Mouse (Mus musculus) embryonic facial prominence, embryonic 11.5 days (tissue): ENCODE results near the gene Serinc3. TPM values are rescaled to one million over a fixed set of nuclear protein-coding genes. Genes with fewer than 3 reads are reported as not detected.

Source experiments
- ATAC-seq: fragments of 200-750 bp; cut with Nextera tagmentation; replicated peaks from 2 replicates; pipeline ENCODE4 v1.8.0; 2017; ENCODE audit warnings: low read depth; ENCODE audit not compliant: insufficient number of reproducible peaks, low FRiP score, low TSS enrichment
- DNase-seq: peaks from one replicate; pipeline ENCODE4 v3.0.0-alpha.2; 2015; ENCODE audit warnings: low spot score
- H3K27ac ChIP-seq: fragments of 300-500 bp; sonication (generic); replicated peaks from 2 replicates; pipeline ENCODE4 v1.5.1; 2014; ENCODE audit warnings: mild to moderate bottlenecking, low read depth, low read length, control low read depth
- H3K27me3 ChIP-seq: fragments of 300-500 bp; sonication (generic); 2 replicates; pipeline ENCODE4 v1.6.1; 2014; ENCODE audit warnings: mild to moderate bottlenecking, low read length, moderate library complexity, mixed read lengths; ENCODE audit not compliant: control insufficient read depth, insufficient read depth
- H3K36me3 ChIP-seq: fragments of 300-500 bp; sonication (generic); replicated peaks from 2 replicates; pipeline ENCODE4 v1.6.1; 2014; ENCODE audit warnings: low read depth, mild to moderate bottlenecking, low read length, moderate library complexity, mixed read lengths; ENCODE audit not compliant: control insufficient read depth, insufficient read depth
- H3K4me1 ChIP-seq: fragments of 300-500 bp; sonication (generic); 2 replicates; pipeline ENCODE4 v1.6.1; 2014; ENCODE audit warnings: low read length, mixed read lengths; ENCODE audit not compliant: control insufficient read depth, insufficient read depth
- H3K4me2 ChIP-seq: fragments of 300-500 bp; sonication (generic); 2 replicates; pipeline ENCODE4 v1.6.1; 2014; ENCODE audit warnings: low read depth, mild to moderate bottlenecking, control low read depth, low read length, moderate library complexity
- H3K4me3 ChIP-seq: fragments of 300-500 bp; sonication (generic); 2 replicates; pipeline ENCODE4 v1.5.1; 2014; ENCODE audit warnings: low read depth, low read length, control low read depth
- H3K9ac ChIP-seq: fragments of 300-500 bp; sonication (generic); replicated peaks from 2 replicates; pipeline ENCODE4 v1.6.1; 2014; ENCODE audit warnings: mild to moderate bottlenecking, control low read depth, low read length
- H3K9me3 ChIP-seq: fragments of 300-500 bp; sonication (generic); replicated peaks from 2 replicates; pipeline ENCODE4 v1.6.1; 2016; ENCODE audit warnings: mild to moderate bottlenecking, low read length, inconsistent platforms, mixed read lengths; ENCODE audit not compliant: control insufficient read depth
- WGBS: fragments of 180-500 bp; shearing (Covaris S2); extraction: QIAGEN DNeasy Blood & Tissue Kit; methylation state at CpG from one replicate; pipeline ENCODE4 v1.1.7; 2014; 5-methylcytosine and 5-hydroxymethylcytosine counted together
- polyA plus RNA-seq: library from polyadenylated mRNA; unstranded; fragments of >200 nt; fragmentation: Nextera tagmentation; extraction: Ambion mirVana; gene quantifications from 2 replicates; pipeline ENCODE4 v1.2.1, GENCODE M21; 2014

Gene Serinc3
- polyA plus RNA-seq, 1 experiment from 2014 or later: 26.0 TPM

DNA sequence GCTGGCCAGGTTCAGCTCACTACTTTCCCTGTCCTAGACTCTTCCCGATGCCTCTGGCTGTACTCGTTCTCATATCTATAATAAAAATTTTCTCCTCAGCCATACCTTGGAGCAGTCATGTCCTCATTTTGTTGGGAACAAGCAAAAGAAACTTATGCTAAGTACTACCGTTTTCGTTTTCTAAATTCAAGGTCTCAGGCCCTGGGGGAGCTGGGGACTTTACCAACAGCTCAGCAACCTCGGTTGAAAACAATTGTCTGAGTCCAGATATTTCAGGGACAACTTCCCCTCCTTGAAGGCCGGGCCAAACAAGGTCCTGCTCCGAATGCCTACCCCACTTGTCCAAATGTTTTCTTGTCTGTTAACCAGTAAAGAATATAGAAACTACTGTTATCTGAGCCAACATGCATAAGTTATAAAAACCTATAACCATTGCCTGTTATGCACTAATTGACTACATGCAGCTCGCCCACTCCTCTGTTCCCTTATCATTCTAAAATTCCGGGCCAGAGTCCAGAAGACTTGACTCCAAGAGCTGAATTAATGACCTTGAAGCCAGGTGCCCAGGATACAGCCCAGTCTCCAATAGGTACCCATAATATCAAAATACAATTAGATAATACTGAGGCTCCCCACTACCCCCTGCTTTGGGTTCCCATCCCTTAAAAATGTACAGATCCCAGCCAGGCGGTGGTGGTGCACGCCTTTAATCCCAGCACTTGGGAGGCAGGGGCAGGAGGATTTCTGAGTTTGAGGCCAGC is 949 bp upstream of the Serinc3 start:
- no peak overlapping the region for H3K9ac ChIP-seq

DNA sequence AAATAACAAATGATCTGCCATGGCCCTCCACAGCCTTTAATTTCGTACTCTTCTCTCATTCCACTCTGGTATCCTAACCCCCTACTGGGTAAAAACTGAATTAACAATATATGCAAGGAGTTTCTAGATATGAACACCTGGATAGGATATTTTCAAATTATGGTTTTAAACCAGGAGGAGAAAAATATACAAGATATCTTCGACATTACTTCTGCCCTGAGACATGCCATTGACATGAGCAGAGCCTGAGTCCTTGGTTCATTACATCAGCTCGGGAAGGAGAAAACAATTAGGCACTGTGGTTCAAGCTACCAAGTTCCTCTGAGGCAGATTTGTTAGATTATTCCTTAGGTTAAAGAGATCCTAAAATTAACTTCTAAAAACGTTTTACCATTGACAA is 884 bp downstream of the Serinc3 start:
- Histone ChIP-seq H3K27ac (peak overlapping the region; percentile 95; the same call in 1 of the 2 replicates), H3K36me3 (no peaks in the 10 kb centered on the region), H3K4me2 (peak overlapping the region; percentile 46), H3K4me1 (no peaks in the 10 kb centered on the region), H3K27me3 (no peaks in the 10 kb centered on the region), H3K9ac (peak overlapping the region; percentile 77), H3K9me3 (no peaks in the 10 kb centered on the region), H3K4me3 (peak overlapping the region; percentile 68)
- DNase-seq (no peak), ATAC-seq (no peak)
- WGBS: 9% methylated on average over 4 of the region's 4 CpGs

More for the DNA sequence above, 949 bp upstream of the Serinc3 start:
- Histone ChIP-seq H3K9me3 (0 out of 2 replicates have a peak, but pooled peaks cover 3% of the 10 kb centered on the region), H3K27ac (no peak overlapping the region), H3K4me3 (no peak overlapping the region), H3K4me2 (no peak overlapping the region), H3K4me1 (no peaks in the 10 kb centered on the region), H3K36me3 (no peaks in the 10 kb centered on the region), H3K27me3 (no peaks in the 10 kb centered on the region)
- 77% methylated on average over 11 of the region's 11 CpGs for WGBS
- DNase-seq: no peak
- no peak for ATAC-seq

DNA sequence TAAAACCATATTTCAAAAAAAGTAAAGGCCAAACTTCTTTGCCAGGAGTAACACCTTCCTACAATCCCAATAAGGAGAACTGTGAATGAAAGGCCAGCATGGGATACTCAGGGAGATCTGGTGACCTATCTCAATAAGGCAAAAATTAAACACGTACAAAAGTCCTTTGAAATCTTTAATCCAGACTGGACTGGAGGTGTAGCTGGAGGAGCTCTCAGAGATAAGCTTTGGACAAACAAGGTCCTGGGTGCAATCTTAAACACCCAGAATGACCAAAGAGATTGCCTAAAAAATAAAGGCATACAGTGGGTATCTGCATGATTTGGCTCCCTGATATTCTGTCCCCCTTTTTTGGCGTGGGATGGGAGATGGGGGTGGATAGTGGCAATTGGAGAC is 1.4 kb downstream of the Serinc3 start:
- no peak for DNase-seq
- Histone ChIP-seq H3K9ac (no peak overlapping the region; the same call in 1 of the 2 replicates), H3K4me3 (peak overlapping the region; percentile 68; the same call in 1 of the 2 replicates), H3K36me3 (no peaks in the 10 kb centered on the region), H3K27ac (no peak overlapping the region), H3K4me2 (peak overlapping the region; percentile 46), H3K4me1 (no peaks in the 10 kb centered on the region), H3K27me3 (no peaks in the 10 kb centered on the region), H3K9me3 (no peaks in the 10 kb centered on the region)
- 84% methylated on average over 2 of the region's 2 CpGs for WGBS
- ATAC-seq: no peak

DNA sequence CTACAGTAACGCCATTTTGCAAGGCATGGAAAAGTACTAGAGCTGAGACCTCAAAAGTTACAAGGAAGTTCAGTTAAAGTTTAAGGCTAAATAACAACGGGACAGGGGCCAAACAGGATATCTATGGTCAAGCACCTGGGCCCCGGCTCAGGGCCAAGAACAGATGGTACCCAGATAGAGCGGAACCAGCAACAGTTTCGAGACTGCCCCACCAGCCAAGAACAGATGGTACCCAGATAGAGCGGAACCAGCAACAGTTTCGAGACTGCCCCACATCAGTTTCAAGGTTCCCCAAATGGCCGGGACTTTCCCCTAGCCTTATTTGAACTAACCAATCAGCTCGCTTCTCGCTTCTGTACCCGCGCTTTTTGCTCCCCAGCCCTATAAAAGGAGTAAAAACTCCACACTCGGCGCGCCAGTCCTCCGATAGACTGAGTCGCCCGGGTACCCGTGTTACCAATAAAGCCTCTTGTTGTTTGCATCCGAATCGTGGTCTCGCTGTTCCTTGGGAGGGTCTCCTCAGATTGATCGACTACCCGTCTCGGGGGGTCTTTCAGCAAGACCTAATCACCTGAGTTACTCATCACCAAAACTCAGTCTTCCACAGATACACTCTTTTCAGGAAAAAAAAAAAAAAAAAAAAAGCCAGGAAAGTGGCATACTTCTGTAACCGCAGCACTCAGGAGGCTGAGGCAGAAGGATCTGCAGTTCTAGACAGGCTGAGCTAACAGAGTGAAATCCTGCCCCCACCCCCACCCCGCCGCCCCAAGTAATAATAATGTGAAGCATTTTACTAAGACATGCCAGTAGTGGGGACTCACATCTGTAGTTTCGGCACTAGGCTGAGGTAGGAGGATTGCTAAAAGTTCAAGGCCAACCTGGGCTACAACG is 2.0 kb downstream of the Serinc3 start:
- no peak overlapping the region for H3K9ac ChIP-seq
- H3K9me3 ChIP-seq: no peaks in the 10 kb centered on the region
- H3K27ac ChIP-seq: no peak overlapping the region
- no peak for DNase-seq
- no peak for ATAC-seq
- 94% methylated on average over 30 of the region's 30 CpGs for WGBS
- H3K4me1 ChIP-seq: no peaks in the 10 kb centered on the region
- H3K27me3 ChIP-seq: no peaks in the 10 kb centered on the region
- H3K4me2 ChIP-seq: no peak overlapping the region
- H3K36me3 ChIP-seq: no peaks in the 10 kb centered on the region
- no peak overlapping the region for H3K4me3 ChIP-seq

DNA sequence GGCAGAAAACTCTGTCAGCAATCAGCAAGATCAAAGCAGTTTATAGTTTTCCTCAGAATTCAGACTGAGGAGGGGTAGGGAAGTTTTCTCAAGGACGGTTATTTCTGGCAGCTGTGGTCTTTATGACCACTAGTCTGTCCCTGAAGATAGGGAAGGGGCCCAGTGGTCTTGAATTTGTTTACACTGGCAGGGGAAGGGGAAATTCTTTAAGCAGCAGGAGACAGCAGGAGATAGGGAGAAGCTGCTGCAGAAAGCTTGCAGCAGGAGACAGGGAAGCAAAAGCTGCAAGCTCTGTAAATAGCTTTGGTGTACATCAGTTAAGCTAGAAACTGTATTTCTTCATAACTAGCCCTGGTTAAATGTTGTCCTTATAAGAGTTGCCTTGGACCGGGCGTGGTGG is 3.2 kb downstream of the Serinc3 start:
- Histone ChIP-seq H3K9me3 (no peaks in the 10 kb centered on the region), H3K9ac (no peak overlapping the region), H3K36me3 (no peaks in the 10 kb centered on the region), H3K27me3 (no peaks in the 10 kb centered on the region), H3K27ac (no peak overlapping the region), H3K4me3 (no peak overlapping the region), H3K4me1 (no peaks in the 10 kb centered on the region), H3K4me2 (no peak overlapping the region)
- DNase-seq (no peak), ATAC-seq (no peak)
- 90% methylated on average over 3 of the region's 3 CpGs for WGBS

DNA sequence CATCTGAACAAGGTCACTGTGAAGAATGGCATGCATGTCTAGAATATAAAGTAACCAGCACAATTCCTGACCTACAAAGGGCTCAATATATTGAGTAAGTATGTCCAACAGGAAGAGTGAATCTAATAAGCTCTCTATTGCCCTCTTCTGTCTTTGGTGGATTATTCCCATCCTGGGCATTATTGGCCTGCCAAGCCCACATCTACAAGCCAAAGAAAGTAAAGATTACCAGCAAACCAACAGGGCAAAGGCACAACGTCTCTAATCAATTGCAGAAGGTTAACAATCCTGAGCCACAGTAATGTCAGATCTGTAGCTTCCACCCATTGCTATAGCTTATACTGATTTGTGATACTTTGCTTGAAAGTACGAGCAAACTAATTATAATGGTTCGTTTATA is 4.4 kb downstream of the Serinc3 start:
- no peak overlapping the region for H3K27ac ChIP-seq
- H3K36me3 ChIP-seq: no peaks in the 10 kb centered on the region
- no peaks in the 10 kb centered on the region for H3K27me3 ChIP-seq
- no peak overlapping the region for H3K4me3 ChIP-seq
- H3K9ac ChIP-seq: no peak overlapping the region
- WGBS: 83% methylated on average over 3 of the region's 3 CpGs
- DNase-seq: no peak
- no peaks in the 10 kb centered on the region for H3K4me1 ChIP-seq
- no peak for ATAC-seq
- no peak overlapping the region for H3K4me2 ChIP-seq
- H3K9me3 ChIP-seq: no peaks in the 10 kb centered on the region

- H3K4me2 ChIP-seq: no peak overlapping the region
- H3K27ac ChIP-seq: no peak overlapping the region
- 62% methylated on average over 5 of the region's 5 CpGs for WGBS
- ATAC-seq (no peak), DNase-seq (no peak)
- no peaks in the 10 kb centered on the region for H3K4me1 ChIP-seq
- H3K9ac ChIP-seq: no peak overlapping the region
- no peaks in the 10 kb centered on the region for H3K36me3 ChIP-seq
- H3K4me3 ChIP-seq: no peak overlapping the region
- no peaks in the 10 kb centered on the region for H3K27me3 ChIP-seq
- H3K9me3 ChIP-seq: no peaks in the 10 kb centered on the region
Measured at GRCm38 (mm10) chr2:163637655-163638266, 7.2 kb downstream of the Serinc3 start.
